Mouse (Mus musculus): ENCODE results near the gene Bmp6. TPM values are rescaled to one million over a fixed set of nuclear protein-coding genes. Genes with fewer than 3 reads are reported as not detected.
A peak's percentile ranks its signal among the peaks of the same experiment; 100 is the strongest.

The Bmp6 gene
- polyA plus RNA-seq, 1 experiment from 2014 or later, result 2.1 TPM

DNA sequence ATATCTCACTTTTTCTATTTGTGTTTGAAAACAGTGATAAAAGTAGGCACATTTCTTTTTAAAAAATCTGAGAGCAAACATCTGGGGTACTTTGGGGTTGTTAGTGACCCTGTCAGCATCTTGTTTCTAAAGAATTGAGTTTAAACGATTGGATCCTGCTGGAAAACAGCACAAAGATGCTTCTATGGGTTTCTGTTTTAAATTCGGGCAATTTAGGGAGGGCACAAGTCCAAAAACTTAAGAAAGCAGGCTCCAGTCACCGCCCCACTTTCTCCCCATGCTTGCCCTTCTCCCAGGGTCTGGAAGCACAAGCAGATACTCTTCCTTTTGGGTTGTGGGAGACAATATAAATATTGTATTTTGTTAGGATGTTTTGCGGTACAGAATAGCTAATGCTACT is 14.1 kb downstream of the Bmp6 start:
- 33% methylated on average over 4 of the region's 4 CpGs for WGBS
- no peak for ATAC-seq (ENCODE audit: insufficient read depth, low FRiP score, low read depth)
- no peaks in the 10 kb centered on the region for H3K36me3 ChIP-seq

DNA sequence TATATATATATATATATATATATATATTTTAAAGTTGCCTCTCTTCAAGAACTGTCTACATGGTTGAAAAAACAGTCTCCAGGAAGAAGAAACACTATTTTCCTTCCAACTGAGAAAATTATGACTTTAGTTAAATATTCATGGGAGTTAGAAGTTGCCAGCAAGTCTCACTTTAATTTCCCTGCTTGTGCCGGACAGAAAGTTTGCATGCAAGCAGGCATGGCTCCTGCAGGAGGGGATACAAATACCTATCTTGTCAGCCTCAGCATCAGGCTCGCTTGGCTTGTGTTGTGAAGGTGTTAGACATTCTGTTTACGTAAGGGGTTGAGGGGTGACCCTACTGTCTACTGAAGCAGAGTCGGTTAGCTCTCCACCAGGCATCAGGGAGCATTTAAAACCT is 17.8 kb downstream of the Bmp6 start:
- Histone ChIP-seq H3K27ac (no peak overlapping the region), H3K9ac (no peak overlapping the region), H3K4me3 (replicated peaks) (no peak overlapping the region), H3K4me2 (no peak overlapping the region), H3K27me3 (replicated peaks) (no peaks in the 10 kb centered on the region), H3K36me3 (no peaks in the 10 kb centered on the region), H3K4me1 (0 out of 2 replicates have a peak, but pooled peaks cover 3% of the 10 kb centered on the region), H3K9me3 (no peaks in the 10 kb centered on the region)
- no peak for ATAC-seq (ENCODE audit: insufficient read depth, low FRiP score, low read depth)
- WGBS, result 69% methylated on average over 4 of the region's 4 CpGs

More for the DNA sequence above, 14.1 kb downstream of the Bmp6 start:
- H3K4me3 ChIP-seq (replicated peaks), result no peak overlapping the region
- H3K4me1 ChIP-seq, result 0 out of 2 replicates have a peak, but pooled peaks cover 3% of the 10 kb centered on the region
- peak overlapping the region; percentile 29; the same call in 1 of the 2 replicates for H3K4me2 ChIP-seq
- no peaks in the 10 kb centered on the region for H3K9me3 ChIP-seq
- H3K9ac ChIP-seq, result no peak overlapping the region
- no peaks in the 10 kb centered on the region for H3K27me3 ChIP-seq (replicated peaks)
- H3K27ac ChIP-seq, result no peak overlapping the region

DNA sequence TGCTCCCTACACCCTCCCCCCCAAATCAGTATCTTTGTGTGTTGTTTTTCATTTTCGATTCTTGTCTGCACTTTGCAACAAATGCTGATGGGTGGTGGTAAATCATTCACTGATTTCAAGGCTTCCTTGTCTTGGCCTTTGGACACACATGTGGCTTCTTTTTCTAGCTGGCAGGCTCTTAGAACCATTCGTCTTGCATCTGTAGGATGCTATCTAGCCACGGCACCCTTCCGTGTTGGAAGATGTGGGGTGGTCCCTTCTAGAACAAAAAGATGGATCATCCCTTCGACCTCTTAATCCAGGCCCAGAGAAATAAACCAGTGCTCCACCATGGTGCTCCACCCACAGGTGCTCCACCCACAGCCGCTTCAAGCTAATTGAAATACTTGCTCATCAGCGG is 19.0 kb downstream of the Bmp6 start:
- H3K36me3 ChIP-seq, result no peaks in the 10 kb centered on the region
- WGBS, result 85% methylated on average over 7 of the region's 7 CpGs
- no peak for ATAC-seq (ENCODE audit: insufficient read depth, low FRiP score, low read depth)

DNA sequence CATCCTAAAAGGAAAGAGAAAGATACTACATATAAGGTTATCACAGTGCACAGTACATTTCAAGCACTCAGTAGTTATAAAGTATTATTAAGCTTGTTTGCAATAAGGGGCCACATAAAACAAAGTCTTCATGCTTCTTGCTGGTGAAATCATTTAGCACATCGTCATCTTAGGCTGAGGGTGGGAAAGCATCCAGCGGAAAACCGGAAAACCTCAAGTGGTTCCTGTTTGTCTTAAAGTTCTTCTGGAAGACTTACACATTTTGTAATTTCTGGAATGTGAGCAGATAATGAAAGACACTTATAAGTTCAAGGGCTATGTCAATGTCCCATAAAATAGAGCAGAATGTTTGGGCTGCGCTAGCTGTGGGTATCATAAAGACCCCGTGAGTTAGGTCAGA is 24.7 kb downstream of the Bmp6 start:
- H3K9me3 ChIP-seq, result no peaks in the 10 kb centered on the region
- H3K4me2 ChIP-seq, result no peak overlapping the region
- no peak overlapping the region for H3K4me3 ChIP-seq (replicated peaks)
- H3K9ac ChIP-seq, result no peak overlapping the region
- H3K36me3 ChIP-seq, result no peaks in the 10 kb centered on the region
- no peaks in the 10 kb centered on the region for H3K4me1 ChIP-seq
- no peak overlapping the region for H3K27ac ChIP-seq
- no peak for ATAC-seq (ENCODE audit: insufficient read depth, low FRiP score, low read depth)
- WGBS, result 65% methylated on average over 5 of the region's 5 CpGs
- H3K27me3 ChIP-seq (replicated peaks), result no peaks in the 10 kb centered on the region

More for the DNA sequence above, 19.0 kb downstream of the Bmp6 start:
- Histone ChIP-seq H3K4me2 (no peak overlapping the region), H3K27me3 (replicated peaks) (no peaks in the 10 kb centered on the region), H3K4me1 (0 out of 2 replicates have a peak, but pooled peaks cover 3% of the 10 kb centered on the region), H3K4me3 (replicated peaks) (no peak overlapping the region), H3K9ac (no peak overlapping the region), H3K27ac (no peak overlapping the region), H3K9me3 (no peaks in the 10 kb centered on the region)

DNA sequence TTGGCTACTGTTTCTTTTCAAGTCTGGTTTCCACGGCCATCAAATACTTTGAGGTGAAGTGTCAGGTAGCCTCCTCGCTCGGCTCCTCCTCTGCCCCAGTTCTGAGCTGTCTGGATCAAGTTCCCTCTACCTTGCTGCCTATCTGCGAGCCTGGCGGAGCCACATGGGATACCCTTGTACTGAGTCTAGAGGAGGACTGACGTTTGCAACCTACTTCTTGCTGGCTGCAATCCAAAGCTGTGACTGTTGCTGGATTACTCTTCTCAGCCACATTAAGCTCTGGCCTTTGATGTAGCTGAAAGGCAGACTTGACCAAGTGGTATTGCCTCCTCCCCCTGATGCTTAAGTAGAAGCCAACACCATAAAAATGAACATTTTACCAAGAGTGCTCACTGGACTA is 31.2 kb downstream of the Bmp6 start:
- no peak overlapping the region for H3K4me3 ChIP-seq (replicated peaks)
- no peaks in the 10 kb centered on the region for H3K9me3 ChIP-seq
- H3K27ac ChIP-seq, result no peak overlapping the region
- H3K27me3 ChIP-seq (replicated peaks), result no peaks in the 10 kb centered on the region
- no peak overlapping the region for H3K4me2 ChIP-seq
- ATAC-seq (ENCODE audit: insufficient read depth, low FRiP score, low read depth), result no peak
- no peaks in the 10 kb centered on the region for H3K4me1 ChIP-seq
- H3K36me3 ChIP-seq, result no peaks in the 10 kb centered on the region
- WGBS, result 62% methylated on average over 6 of the region's 6 CpGs
- no peak overlapping the region for H3K9ac ChIP-seq

DNA sequence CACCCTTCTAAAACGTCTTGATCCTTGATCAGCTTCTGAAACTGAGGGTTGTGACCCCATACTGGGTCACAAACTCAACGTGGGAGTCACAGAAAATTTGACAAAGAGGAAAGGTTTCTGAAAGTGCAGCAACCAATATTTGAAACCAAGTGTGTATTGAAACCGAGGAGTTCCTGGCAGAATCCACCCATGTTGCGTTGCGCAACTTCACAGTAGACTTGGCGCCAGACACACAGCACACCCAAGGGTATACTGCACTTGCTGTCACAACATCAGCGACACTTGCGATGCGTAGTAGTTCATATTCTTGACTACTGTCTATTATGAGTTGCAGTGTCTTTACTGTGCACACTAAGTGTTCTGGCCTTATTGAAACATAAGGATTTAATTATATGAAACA is 32.4 kb downstream of the Bmp6 start:
- no peaks in the 10 kb centered on the region for H3K4me1 ChIP-seq
- no peak overlapping the region for H3K4me3 ChIP-seq (replicated peaks)
- no peaks in the 10 kb centered on the region for H3K9me3 ChIP-seq
- 85% methylated on average over 9 of the region's 9 CpGs for WGBS
- no peak overlapping the region for H3K4me2 ChIP-seq
- H3K27ac ChIP-seq, result no peak overlapping the region
- no peaks in the 10 kb centered on the region for H3K36me3 ChIP-seq
- no peak overlapping the region for H3K9ac ChIP-seq
- H3K27me3 ChIP-seq (replicated peaks), result no peaks in the 10 kb centered on the region
- no peak for ATAC-seq (ENCODE audit: insufficient read depth, low FRiP score, low read depth)

DNA sequence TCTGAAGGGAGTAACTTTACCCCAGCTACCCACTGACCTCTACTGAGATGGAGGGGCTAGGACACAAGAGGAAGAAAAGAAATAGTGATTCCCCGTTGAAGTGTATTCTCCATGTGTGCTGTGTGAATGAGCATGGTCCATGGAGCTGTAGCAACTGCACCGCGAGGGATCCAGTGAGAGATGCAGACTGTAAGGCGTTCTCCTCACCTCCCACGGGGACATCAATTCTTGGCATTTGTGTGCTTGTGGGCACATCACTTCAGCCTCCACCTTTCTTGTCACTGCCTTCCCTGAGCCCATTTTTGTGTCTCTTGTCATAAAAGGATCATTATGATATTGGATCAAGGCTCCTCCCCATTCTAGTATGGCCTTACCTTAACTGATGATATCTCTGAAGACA is 34.9 kb downstream of the Bmp6 start:
- no peaks in the 10 kb centered on the region for H3K4me1 ChIP-seq
- no peak overlapping the region for H3K4me3 ChIP-seq (replicated peaks)
- H3K4me2 ChIP-seq, result no peak overlapping the region
- H3K9ac ChIP-seq, result no peak overlapping the region
- H3K27me3 ChIP-seq (replicated peaks), result no peaks in the 10 kb centered on the region
- H3K36me3 ChIP-seq, result no peaks in the 10 kb centered on the region
- 90% methylated on average over 5 of the region's 5 CpGs for WGBS
- no peak overlapping the region for H3K27ac ChIP-seq
- ATAC-seq (ENCODE audit: insufficient read depth, low FRiP score, low read depth), result no peak
- H3K9me3 ChIP-seq, result no peaks in the 10 kb centered on the region

DNA sequence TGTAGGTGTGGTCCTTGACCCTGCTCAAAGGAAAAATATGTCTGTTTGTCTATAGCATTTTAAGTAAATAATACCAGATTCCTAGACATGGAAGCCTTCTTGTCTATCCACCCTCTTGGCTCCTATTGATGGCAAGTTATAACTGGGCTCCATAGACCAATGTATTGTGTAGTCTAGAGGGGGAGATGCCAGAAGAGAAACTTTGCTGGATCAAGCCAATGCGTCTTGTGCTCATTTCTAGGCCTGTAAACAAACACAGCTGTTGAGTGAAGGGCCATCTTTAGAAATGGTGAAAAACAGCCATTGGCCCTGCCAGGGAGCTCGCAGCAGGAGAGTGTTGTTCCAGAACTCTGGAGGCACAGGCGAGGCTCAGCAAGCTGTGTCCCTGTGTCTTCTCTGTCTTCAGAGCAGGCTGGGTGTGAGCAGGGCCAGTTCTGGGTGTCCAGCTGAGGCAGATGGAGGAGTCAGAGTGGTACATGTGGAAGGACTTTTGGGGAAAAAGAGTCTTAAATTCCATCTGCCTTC is 41.2 kb downstream of the Bmp6 start:
- no peak overlapping the region for H3K4me3 ChIP-seq (replicated peaks)
- H3K4me2 ChIP-seq, result no peak overlapping the region
- H3K4me1 ChIP-seq, result no peaks in the 10 kb centered on the region
- WGBS, result 64% methylated on average over 3 of the region's 3 CpGs
- no peak for ATAC-seq (ENCODE audit: insufficient read depth, low FRiP score, low read depth)
- no peak overlapping the region for H3K9ac ChIP-seq
- no peak overlapping the region for H3K27ac ChIP-seq
- no peaks in the 10 kb centered on the region for H3K9me3 ChIP-seq
- no peaks in the 10 kb centered on the region for H3K27me3 ChIP-seq (replicated peaks)
- H3K36me3 ChIP-seq, result no peaks in the 10 kb centered on the region

DNA sequence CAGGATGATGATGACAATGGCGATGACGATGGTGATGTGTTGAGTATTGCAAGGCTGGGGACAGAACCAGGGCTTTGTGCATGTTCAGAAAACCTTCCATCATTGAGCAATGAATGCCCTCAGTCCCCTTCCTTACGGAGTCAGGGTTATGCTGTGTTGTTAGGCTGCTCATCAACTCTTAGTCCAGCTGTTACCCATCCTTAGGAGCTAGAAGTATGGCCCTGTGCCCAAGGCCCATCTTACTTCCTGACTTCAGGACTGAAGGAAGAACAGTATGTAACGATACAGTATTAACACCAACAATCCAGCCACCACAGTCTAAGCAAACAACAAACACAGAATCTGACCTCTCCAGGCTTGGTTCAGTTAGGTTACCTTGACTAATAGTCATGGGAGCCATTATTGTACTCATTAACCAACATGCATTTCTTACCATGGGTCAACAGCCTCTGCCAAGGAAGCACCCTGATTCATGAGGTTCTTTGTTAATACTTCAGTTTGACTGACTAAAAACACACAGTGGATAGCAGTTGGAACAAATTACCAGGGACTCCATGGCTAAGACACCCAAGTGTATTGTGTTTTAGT is 42.6 kb downstream of the Bmp6 start:
- Histone ChIP-seq H3K4me1 (no peaks in the 10 kb centered on the region), H3K9ac (no peak overlapping the region), H3K9me3 (no peaks in the 10 kb centered on the region), H3K27me3 (replicated peaks) (no peaks in the 10 kb centered on the region), H3K36me3 (no peaks in the 10 kb centered on the region), H3K27ac (no peak overlapping the region), H3K4me3 (replicated peaks) (no peak overlapping the region), H3K4me2 (no peak overlapping the region)
- no peak for ATAC-seq (ENCODE audit: insufficient read depth, low FRiP score, low read depth)
- 77% methylated on average over 4 of the region's 4 CpGs for WGBS

DNA sequence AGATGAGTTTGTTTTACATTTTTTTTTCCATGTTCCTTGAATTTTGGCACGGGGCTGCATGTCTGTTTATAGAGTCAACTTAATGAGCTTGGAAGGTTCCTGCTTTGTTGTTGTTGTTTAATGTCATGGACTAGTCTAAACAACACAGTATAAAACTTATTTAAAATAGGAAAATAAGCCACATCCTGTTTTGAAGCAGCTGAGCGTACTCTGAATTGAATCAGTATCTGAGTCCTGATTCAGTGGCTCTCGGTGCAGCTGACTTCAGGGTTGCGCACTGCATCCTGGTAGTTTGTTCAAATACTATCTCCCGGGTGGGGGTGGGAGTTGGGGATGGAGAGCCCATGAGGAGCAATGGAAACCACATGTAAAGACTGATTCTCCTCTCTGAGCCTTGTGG is 48.5 kb downstream of the Bmp6 start:
- 66% methylated on average over 5 of the region's 5 CpGs for WGBS
- ATAC-seq (ENCODE audit: insufficient read depth, low FRiP score, low read depth), result no peak
- no peak overlapping the region for H3K4me2 ChIP-seq
- H3K27me3 ChIP-seq (replicated peaks), result no peaks in the 10 kb centered on the region
- no peak overlapping the region for H3K27ac ChIP-seq
- no peak overlapping the region for H3K4me3 ChIP-seq (replicated peaks)
- H3K36me3 ChIP-seq, result no peaks in the 10 kb centered on the region
- no peak overlapping the region for H3K9ac ChIP-seq
- no peaks in the 10 kb centered on the region for H3K4me1 ChIP-seq
- H3K9me3 ChIP-seq, result no peaks in the 10 kb centered on the region

DNA sequence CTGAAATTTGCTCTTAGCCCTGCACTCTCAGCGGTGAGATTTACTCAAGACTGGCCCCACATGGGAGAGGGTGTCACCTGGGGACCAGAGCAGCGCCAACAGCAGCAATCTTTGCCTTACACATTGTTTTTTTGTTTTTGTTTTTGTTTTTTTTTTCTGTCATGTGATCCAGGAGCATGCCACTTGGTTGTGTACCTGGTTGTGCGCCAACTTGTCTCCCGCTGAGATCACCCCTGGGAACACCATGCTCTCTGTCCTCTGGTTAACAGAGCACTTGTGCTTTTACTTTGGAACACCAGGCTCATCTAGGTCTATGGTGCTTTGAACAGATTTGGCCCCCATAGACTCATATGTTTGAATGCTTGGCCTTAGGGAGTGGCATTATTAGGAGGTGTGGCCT is 50.1 kb downstream of the Bmp6 start:
- Histone ChIP-seq H3K9me3 (no peaks in the 10 kb centered on the region), H3K27ac (no peak overlapping the region), H3K9ac (no peak overlapping the region), H3K27me3 (replicated peaks) (no peaks in the 10 kb centered on the region), H3K4me3 (replicated peaks) (no peak overlapping the region), H3K4me1 (no peaks in the 10 kb centered on the region), H3K4me2 (no peak overlapping the region), H3K36me3 (no peaks in the 10 kb centered on the region)
- WGBS, result 95% methylated on average over 4 of the region's 4 CpGs
- no peak for ATAC-seq (ENCODE audit: insufficient read depth, low FRiP score, low read depth)

DNA sequence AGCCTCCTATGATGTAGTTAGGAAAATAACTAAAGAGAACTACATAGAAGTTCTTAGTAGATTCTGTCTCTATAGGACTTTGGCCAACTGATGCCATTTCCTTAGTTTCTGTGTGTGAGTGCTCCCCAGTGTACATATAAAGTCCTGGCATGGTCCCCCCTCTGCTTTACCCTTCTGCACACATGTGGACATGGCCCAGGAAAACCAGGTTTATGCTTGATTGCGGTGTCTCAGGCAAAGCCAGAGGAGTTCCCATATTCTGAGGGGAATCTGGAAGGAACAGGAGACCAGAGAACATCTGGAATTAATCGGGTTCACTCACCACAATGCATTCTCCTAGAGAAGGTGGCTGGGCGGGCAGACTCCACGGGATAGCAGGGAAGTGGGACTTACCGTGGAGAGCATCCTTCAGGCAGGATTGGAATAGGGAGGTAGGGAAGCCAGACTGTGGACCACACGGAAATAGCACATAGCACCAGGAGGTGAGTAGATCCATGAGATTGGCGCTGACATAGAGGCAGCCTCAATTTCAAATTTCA is 52.2 kb downstream of the Bmp6 start:
- no peak overlapping the region for H3K9ac ChIP-seq
- H3K36me3 ChIP-seq, result no peaks in the 10 kb centered on the region
- H3K4me2 ChIP-seq, result no peak overlapping the region
- no peak overlapping the region for H3K4me3 ChIP-seq (replicated peaks)
- 81% methylated on average over 7 of the region's 7 CpGs for WGBS
- no peak for ATAC-seq (ENCODE audit: insufficient read depth, low FRiP score, low read depth)
- H3K4me1 ChIP-seq, result no peaks in the 10 kb centered on the region
- no peaks in the 10 kb centered on the region for H3K27me3 ChIP-seq (replicated peaks)
- no peak overlapping the region for H3K27ac ChIP-seq
- no peaks in the 10 kb centered on the region for H3K9me3 ChIP-seq

DNA sequence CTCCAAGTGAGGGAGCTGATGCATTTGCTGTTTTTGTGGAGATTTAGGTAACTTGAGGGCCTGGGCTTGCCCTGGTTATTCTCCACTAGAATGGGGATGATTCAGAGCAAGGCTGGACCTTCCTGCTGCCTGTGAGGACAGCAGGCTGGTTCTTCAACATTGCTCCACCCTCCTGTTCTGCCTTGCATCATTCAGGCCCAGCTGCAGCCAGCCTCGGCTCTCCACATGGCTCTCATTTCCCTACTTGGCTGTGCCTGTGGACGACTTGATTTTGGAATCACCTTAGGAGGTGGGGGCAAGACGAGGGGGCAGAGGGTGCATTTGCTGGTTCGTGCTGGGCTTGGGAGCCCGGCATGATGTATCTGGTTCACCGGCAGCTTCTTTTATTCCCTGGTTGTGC is 53.8 kb downstream of the Bmp6 start:
- Histone ChIP-seq H3K4me3 (replicated peaks) (no peak overlapping the region), H3K4me2 (no peak overlapping the region), H3K4me1 (no peaks in the 10 kb centered on the region), H3K27ac (no peak overlapping the region), H3K36me3 (no peaks in the 10 kb centered on the region), H3K27me3 (replicated peaks) (no peaks in the 10 kb centered on the region), H3K9me3 (no peaks in the 10 kb centered on the region), H3K9ac (no peak overlapping the region)
- WGBS, result 69% methylated on average over 6 of the region's 6 CpGs
- no peak for ATAC-seq (ENCODE audit: insufficient read depth, low FRiP score, low read depth)

All from stomach, embryonic 15.5 days (tissue).